Mouse (Mus musculus) kidney, adult 9 months (tissue): ENCODE measurements at regions not wholly inside any gene's neighbourhood (a gene's known extent, or its start where the extent isn't known, plus 50 kb on each side); places are given as distances from the start of the nearest gene placed in this dataset.
A peak's percentile ranks its signal among the peaks of the same experiment; 100 is the strongest.

Experiments
- DNase-seq: peaks from one replicate; pipeline ENCODE4 v3.0.0; 2022

GRCm38 (mm10) chr17:49219512-49220197 lies 208.5 kb upstream of the Mocs1 start:
- DNase-seq = no peak

GRCm38 (mm10) chr17:49223212-49223611 lies 204.9 kb upstream of the Mocs1 start:
- no peak for DNase-seq

- DNase-seq = peak; percentile 24
Measured at GRCm38 (mm10) chr17:49223651-49224050, 204.5 kb upstream of the Mocs1 start.

- DNase-seq = no peak
Measured at GRCm38 (mm10) chr17:49225255-49226015, 202.7 kb upstream of the Mocs1 start.

GRCm38 (mm10) chr17:49226016-49226400 lies 202.2 kb upstream of the Mocs1 start:
- DNase-seq = no peak

GRCm38 (mm10) chr17:49231287-49231686 lies 196.9 kb upstream of the Mocs1 start:
- no peak for DNase-seq

GRCm38 (mm10) chr17:49240097-49240496 lies 188.1 kb upstream of the Mocs1 start:
- no peak for DNase-seq

GRCm38 (mm10) chr17:49243419-49243818 lies 184.7 kb upstream of the Mocs1 start:
- peak; percentile 24 for DNase-seq

GRCm38 (mm10) chr17:49245013-49245412 lies 183.1 kb upstream of the Mocs1 start:
- DNase-seq = no peak

GRCm38 (mm10) chr17:49247215-49247614 lies 180.9 kb upstream of the Mocs1 start:
- no peak for DNase-seq

- DNase-seq = no peak
Measured at GRCm38 (mm10) chr17:49250726-49251537, 177.2 kb upstream of the Mocs1 start.

GRCm38 (mm10) chr17:49252271-49252670 lies 175.9 kb upstream of the Mocs1 start:
- DNase-seq = no peak

- no peak for DNase-seq
Measured at GRCm38 (mm10) chr17:49258496-49258895, 169.7 kb upstream of the Mocs1 start.

- DNase-seq = no peak
Measured at GRCm38 (mm10) chr17:49262394-49262793, 165.8 kb upstream of the Mocs1 start.

- no peak for DNase-seq
Measured at GRCm38 (mm10) chr17:49266343-49266742, 161.8 kb upstream of the Mocs1 start.

- DNase-seq = no peak
Measured at GRCm38 (mm10) chr17:49269943-49270342, 158.2 kb upstream of the Mocs1 start.

- no peak for DNase-seq
Measured at GRCm38 (mm10) chr17:49272661-49273448, 155.3 kb upstream of the Mocs1 start.

- DNase-seq = no peak
Measured at GRCm38 (mm10) chr17:49274936-49275335, 153.2 kb upstream of the Mocs1 start.

GRCm38 (mm10) chr17:49275421-49275820 lies 152.7 kb upstream of the Mocs1 start:
- DNase-seq = no peak

GRCm38 (mm10) chr17:49275916-49276315 lies 152.2 kb upstream of the Mocs1 start:
- DNase-seq = no peak

- DNase-seq = no peak
Measured at GRCm38 (mm10) chr17:49278541-49278940, 149.6 kb upstream of the Mocs1 start.

GRCm38 (mm10) chr17:49278973-49279727 lies 149.0 kb upstream of the Mocs1 start:
- no peak for DNase-seq
